In the genomic region with DNA sequence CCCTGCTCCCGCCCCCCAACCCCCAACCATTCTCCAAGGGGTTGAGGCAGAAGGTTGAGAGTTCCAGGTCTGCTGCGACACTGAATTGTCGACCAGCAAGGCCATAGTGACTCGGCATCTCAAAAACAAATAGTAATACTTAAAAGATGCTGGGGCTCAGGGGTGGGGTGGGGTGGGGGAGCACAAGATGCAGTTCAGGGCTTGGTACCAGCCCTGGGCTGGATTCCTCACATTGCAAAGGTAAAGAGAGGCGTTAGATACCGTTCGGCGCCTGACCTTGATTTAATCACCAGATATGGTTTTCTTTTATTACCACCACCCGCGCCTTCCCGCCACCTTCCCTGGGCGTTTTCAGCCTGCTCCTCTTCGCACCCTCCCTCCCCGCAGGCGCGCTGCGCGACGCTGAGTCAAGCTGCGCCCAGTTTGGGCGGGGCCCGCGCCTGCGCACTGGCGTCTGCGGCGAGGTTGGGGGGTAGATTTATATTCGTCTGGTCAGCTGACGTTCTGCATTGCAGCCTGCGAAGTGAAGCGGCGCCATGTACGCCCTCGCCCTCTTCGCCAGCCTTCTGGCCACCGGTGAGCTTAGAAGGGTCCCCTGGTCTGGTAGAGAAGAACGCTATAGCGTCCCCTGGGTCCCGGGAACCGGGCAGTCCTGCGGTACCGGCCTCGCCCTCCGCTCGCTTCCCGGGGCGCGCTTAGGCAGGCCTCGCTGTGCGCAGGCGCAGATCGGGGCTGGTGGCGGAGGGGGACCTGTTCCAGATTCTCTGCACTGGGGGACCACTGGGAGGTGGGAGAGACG, we compare ENCODE assay signal across 7 mouse cellular contexts. TPM values are rescaled to one million over a fixed set of nuclear protein-coding genes. Genes with fewer than 3 reads are reported as not detected.
DNase-seq lines count a peak whose midpoint lies in the region; ATAC-seq lines count a peak whose summit lies in the region.

Psap (plus strand) TSS at position 421 of the 799 bp plus-strand sequence.

- 2% methylated on average over 54 of the region's 54 CpGs for WGBS in intestine, embryonic 16.5 days
- WGBS in midbrain, embryonic 11.5 days, result 3% methylated on average over 54 of the region's 54 CpGs

- ATAC-seq in intestine, embryonic 16.5 days, result peak; percentile 92
- peak; percentile 91 for ATAC-seq in midbrain, embryonic 11.5 days (ENCODE audit: low FRiP score)

- H3K36me3 ChIP-seq in intestine, embryonic 16.5 days (ENCODE audit: control insufficient read depth, insufficient read depth, low read length), result peaks cover 2% of the 10 kb centered on the region; the same call in 1 of the 2 replicates
- no peaks in the 10 kb centered on the region for H3K36me3 ChIP-seq in midbrain, embryonic 11.5 days (ENCODE audit: control insufficient read depth, insufficient read depth, low read length)

- H3K4me1 ChIP-seq in intestine, embryonic 16.5 days (ENCODE audit: control insufficient read depth, insufficient read depth, low read length), result peaks cover 36% of the 10 kb centered on the region
- peaks cover 33% of the 10 kb centered on the region for H3K4me1 ChIP-seq in midbrain, embryonic 11.5 days (ENCODE audit: control insufficient read depth, insufficient read depth, low read length)

- H3K9ac ChIP-seq in intestine, embryonic 16.5 days (ENCODE audit: low read depth, low read length), result peak within 1 kb of the TSS; percentile 97
- H3K9ac ChIP-seq in midbrain, embryonic 11.5 days (ENCODE audit: low read length), result peak within 1 kb of the TSS; percentile 84

- DNase-seq in adrenal gland, adult 2 months, result peak; percentile 98
- DNase-seq in embryo, embryonic 11.5 days (ENCODE audit: low read depth, low spot score), result peak; percentile 88
- DNase-seq in gastrocnemius, postnatal 4 days (ENCODE audit: low spot score in 2 of 2), result peak; percentile 94 to 95
- DNase-seq in left cerebral cortex, postnatal 36 days (ENCODE audit: low spot score in 2 of 2), result peak; percentile 95 to 96
- peak; percentile 99 for DNase-seq in midbrain, embryonic 11.5 days (ENCODE audit: low spot score, missing footprints)
- DNase-seq in skeletal muscle tissue, adult 2 months (ENCODE audit: low read depth, low spot score), result peak; percentile 95

- H3K27ac ChIP-seq in intestine, embryonic 16.5 days (ENCODE audit: low read length), result peak within 1 kb of the TSS; percentile 92
- peak within 1 kb of the TSS; percentile 69 for H3K27ac ChIP-seq in midbrain, embryonic 11.5 days (ENCODE audit: low read depth, low read length)

- no peaks in the 10 kb centered on the region for H3K27me3 ChIP-seq in intestine, embryonic 16.5 days (replicated peaks; ENCODE audit: control insufficient read depth, insufficient read depth, low read length)
- H3K27me3 ChIP-seq in midbrain, embryonic 11.5 days (ENCODE audit: control insufficient read depth, insufficient read depth, low read length), result no peaks in the 10 kb centered on the region

- intact Hi-C loops in left cerebral cortex, postnatal 36 days (cut with DNase I), result no loop called here

- peak within 1 kb of the TSS; percentile 88 for H3K4me2 ChIP-seq in intestine, embryonic 16.5 days (ENCODE audit: low read depth, low read length)
- H3K4me2 ChIP-seq in midbrain, embryonic 11.5 days, result peak within 1 kb of the TSS; percentile 95

- no peaks in the 10 kb centered on the region for H3K9me3 ChIP-seq in intestine, embryonic 16.5 days (ENCODE audit: control insufficient read depth, low read length)
- H3K9me3 ChIP-seq in midbrain, embryonic 11.5 days (ENCODE audit: control insufficient read depth, low read length), result no peaks in the 10 kb centered on the region

- peak within 1 kb of the TSS; percentile 90 for H3K4me3 ChIP-seq in intestine, embryonic 16.5 days (ENCODE audit: low read length)
- H3K4me3 ChIP-seq in midbrain, embryonic 11.5 days (ENCODE audit: low read depth, low read length), result peak within 1 kb of the TSS; percentile 63

RNA-seq across cellular contexts. Expression of gene Psap, which starts in this region (rescaled TPM):
- 1,000 to 10,000 TPM; 1,081 to 1,299 TPM for total RNA-seq in adrenal gland, adult 2 months (2021)
- polyA plus RNA-seq in adrenal gland, adult 2 months (2012; rRNA removed), result 1,236 and 1,342 TPM in 2 replicates
- 100 to 1,000 TPM; 457 to 468 TPM for total RNA-seq in gastrocnemius, postnatal 4 days (2021)
- 178 and 187 TPM in 2 replicates for polyA plus RNA-seq in intestine, embryonic 16.5 days (2015; fragmentation: Nextera tagmentation; extraction: Ambion mirVana)
- total RNA-seq in left cerebral cortex, postnatal 36 days (2021), result 1,000 to 10,000 TPM; 1,489 to 1,662 TPM
- 77.3 and 83.9 TPM in 2 replicates for polyA plus RNA-seq in midbrain, embryonic 11.5 days (2014; fragmentation: Nextera tagmentation; extraction: Ambion mirVana)

Comparison
In these comparisons a context has a peak if more than half of its experiments do, and no peak if none do; other contexts are left out.
1. Peak in every context shown above with its lines: DNase-seq, ATAC-seq, H3K4me3 ChIP-seq and H3K27ac ChIP-seq.